Mouse (Mus musculus) CH12.LX (cell line): ENCODE results near the gene Rab11fip5. TPM values are rescaled to one million over a fixed set of nuclear protein-coding genes. Genes with fewer than 3 reads are reported as not detected.

Source experiments
- DNase-seq: peaks from one replicate; pipeline ENCODE4 v3.0.0-alpha.2; 2013; ENCODE audit errors: extremely low read depth
- H3K27ac ChIP-seq: 2 replicates; pipeline ENCODE4 v1.5.1; 2012; ENCODE audit warnings: low read depth, mild to moderate bottlenecking, control low read depth, moderate library complexity; ENCODE audit not compliant: insufficient read depth
- H3K27me3 ChIP-seq: replicated peaks from 2 replicates; pipeline ENCODE3; 2012; ENCODE audit warnings: inconsistent platforms
- H3K36me3 ChIP-seq, 2 experiments: replicated peaks in 1 of 2; 2 replicates each; pipeline versions ENCODE3 to v1.6.1; 2012; ENCODE audit warnings: inconsistent platforms in 1 of 2, low read length in 1 of 2, mild to moderate bottlenecking in 1 of 2, mixed read lengths in 1 of 2, moderate library complexity in 1 of 2; ENCODE audit not compliant: control insufficient read depth in 1 of 2, insufficient read depth in 1 of 2
- H3K4me1 ChIP-seq, 2 experiments: 2 replicates each; pipeline ENCODE4 v1.6.1; 2012; ENCODE audit warnings: inconsistent platforms in 1 of 2, moderate library complexity in 1 of 2; ENCODE audit not compliant: insufficient read depth in 2 of 2, control insufficient read depth in 1 of 2
- H3K4me2 ChIP-seq: 2 replicates; pipeline ENCODE4 v1.6.1; 2012; ENCODE audit warnings: low read depth, mild to moderate bottlenecking, control low read depth; ENCODE audit not compliant: poor library complexity, insufficient read depth, severe bottlenecking
- H3K4me3 ChIP-seq, 3 experiments: fragments of 150-350 bp in 1 of 3; sonication (generic) in 1 of 3; replicated peaks in 1 of 3; 2 replicates each; pipeline versions ENCODE3 to v1.5.1; 2011 to 2012; ENCODE audit warnings: low read depth in 2 of 3, low read length in 2 of 3, mild to moderate bottlenecking in 2 of 3, moderate library complexity in 2 of 3, control low read depth in 1 of 3, improper control_type of control experiment in 1 of 3, inconsistent platforms in 1 of 3, mixed read lengths in 1 of 3; ENCODE audit not compliant: poor library complexity in 1 of 3
- H3K79me2 ChIP-seq: replicated peaks from 2 replicates; pipeline ENCODE4 v1.6.1; 2012; ENCODE audit warnings: mild to moderate bottlenecking, moderate library complexity; ENCODE audit not compliant: control insufficient read depth, poor library complexity, insufficient read depth, severe bottlenecking; ENCODE audit errors: extremely low read depth
- H3K9ac ChIP-seq: 2 replicates; pipeline ENCODE4 v1.6.1; 2012; ENCODE audit warnings: low read depth, mild to moderate bottlenecking, control low read depth, moderate library complexity; ENCODE audit not compliant: insufficient read depth
- H3K9me3 ChIP-seq: replicated peaks from 2 replicates; pipeline ENCODE3; 2012; ENCODE audit warnings: low read length, inconsistent platforms, mixed read lengths
- BHLHE40 ChIP-seq: IDR thresholded peaks from 2 replicates; pipeline ENCODE4 v1.6.1; 2011; ENCODE audit warnings: mild to moderate bottlenecking, low read depth, low read length, improper control_type of control experiment
- CHD1 ChIP-seq: IDR thresholded peaks from 2 replicates; pipeline ENCODE4 v1.6.1; 2012; ENCODE audit warnings: low read depth, low read length, improper control_type of control experiment, inconsistent platforms
- CHD2 ChIP-seq: IDR thresholded peaks from 2 replicates; pipeline ENCODE4 v1.6.1; 2011; ENCODE audit warnings: low read length, improper control_type of control experiment
- CTCF ChIP-seq, 2 experiments: IDR thresholded peaks in 1 of 2; conservative IDR thresholded peaks in 1 of 2; 2 replicates each; pipeline ENCODE4 v1.5.1; 2011 to 2012; ENCODE audit warnings: low read depth in 2 of 2, low read length in 2 of 2, improper control_type of control experiment in 1 of 2, inconsistent platforms in 1 of 2, mild to moderate bottlenecking in 1 of 2, moderate library complexity in 1 of 2
- E2F4 ChIP-seq: IDR thresholded peaks from 2 replicates; pipeline ENCODE4 v1.6.1; 2011; ENCODE audit warnings: low read depth, low read length, improper control_type of control experiment; ENCODE audit not compliant: insufficient replicate concordance
- ELF1 ChIP-seq: IDR thresholded peaks from 2 replicates; pipeline ENCODE4 v1.6.1; 2014; ENCODE audit warnings: low read depth, mild to moderate bottlenecking, inconsistent platforms, low read length, improper control_type of control experiment
- ETS1 ChIP-seq: conservative IDR thresholded peaks from 2 replicates; pipeline ENCODE4 v1.6.1; 2012; ENCODE audit warnings: low read depth, mild to moderate bottlenecking, inconsistent platforms, low read length, improper control_type of control experiment, moderate library complexity
- HCFC1 ChIP-seq: IDR thresholded peaks from 2 replicates; pipeline ENCODE4 v1.6.1; 2012; ENCODE audit warnings: low read depth, mild to moderate bottlenecking, inconsistent platforms, low read length, improper control_type of control experiment
- IRF4 ChIP-seq: IDR thresholded peaks from 2 replicates; pipeline ENCODE4 v1.6.1; 2014; ENCODE audit warnings: low read depth, mild to moderate bottlenecking, inconsistent platforms, low read length, improper control_type of control experiment
- JUN ChIP-seq: IDR thresholded peaks from 2 replicates; pipeline ENCODE4 v1.6.1; 2011; ENCODE audit warnings: low read depth, mild to moderate bottlenecking, low read length, improper control_type of control experiment, moderate library complexity; ENCODE audit not compliant: insufficient read depth
- MAFK ChIP-seq: IDR thresholded peaks from 2 replicates; pipeline ENCODE4 v1.6.1; 2011; ENCODE audit warnings: low read length, improper control_type of control experiment; ENCODE audit not compliant: insufficient replicate concordance
- MEF2A ChIP-seq: IDR thresholded peaks from 2 replicates; pipeline ENCODE4 v1.6.1; 2014; ENCODE audit warnings: low read depth, mild to moderate bottlenecking, inconsistent platforms, low read length, improper control_type of control experiment, borderline replicate concordance
- MXI1 ChIP-seq: IDR thresholded peaks from 2 replicates; pipeline ENCODE4 v1.6.1; 2011; ENCODE audit warnings: mild to moderate bottlenecking, low read depth, low read length, improper control_type of control experiment
- MYC ChIP-seq: IDR thresholded peaks from 2 replicates; pipeline ENCODE4 v1.6.1; 2011; ENCODE audit warnings: low read depth, mild to moderate bottlenecking, improper control_type of control experiment, low read length
- PAX5 ChIP-seq: IDR thresholded peaks from 2 replicates; pipeline ENCODE4 v1.6.1; 2012; ENCODE audit warnings: low read length, inconsistent platforms, mixed read lengths
- POLR2A ChIP-seq: IDR thresholded peaks from 2 replicates; pipeline ENCODE4 v1.6.1; 2011; ENCODE audit warnings: low read depth, mild to moderate bottlenecking, improper control_type of control experiment, low read length
- POLR2AphosphoS2 ChIP-seq: IDR thresholded peaks from 2 replicates; pipeline ENCODE4 v1.6.1; 2011; ENCODE audit warnings: low read depth, low read length, improper control_type of control experiment
- RAD21 ChIP-seq: IDR thresholded peaks from 2 replicates; pipeline ENCODE4 v1.6.1; 2011; ENCODE audit warnings: low read depth, mild to moderate bottlenecking, low read length, improper control_type of control experiment, moderate library complexity
- SIN3A ChIP-seq: IDR thresholded peaks from 2 replicates; pipeline ENCODE4 v1.6.1; 2012; ENCODE audit warnings: low read length, improper control_type of control experiment, inconsistent platforms
- SMC3 ChIP-seq: IDR thresholded peaks from 2 replicates; pipeline ENCODE4 v1.6.1; 2011; ENCODE audit warnings: low read depth, low read length, improper control_type of control experiment
- TBP ChIP-seq: conservative IDR thresholded peaks from 2 replicates; pipeline ENCODE4 v1.6.1; 2011; ENCODE audit warnings: low read depth, low read length, improper control_type of control experiment
- TCF12 ChIP-seq: IDR thresholded peaks from 2 replicates; pipeline ENCODE4 v1.6.1; 2014; ENCODE audit warnings: low read depth, mild to moderate bottlenecking, inconsistent platforms, low read length, improper control_type of control experiment
- UBTF ChIP-seq: IDR thresholded peaks from 2 replicates; pipeline ENCODE4 v1.6.1; 2012; ENCODE audit warnings: low read depth, mild to moderate bottlenecking, inconsistent platforms, low read length, improper control_type of control experiment, moderate library complexity
- USF1 ChIP-seq: IDR thresholded peaks from 2 replicates; pipeline ENCODE4 v1.6.1; 2014; ENCODE audit warnings: low read depth, mild to moderate bottlenecking, inconsistent platforms, low read length, improper control_type of control experiment
- USF2 ChIP-seq: conservative IDR thresholded peaks from 2 replicates; pipeline ENCODE4 v1.6.1; 2011; ENCODE audit warnings: low read depth, low read length, improper control_type of control experiment
- ZC3H11A ChIP-seq: IDR thresholded peaks from 2 replicates; pipeline ENCODE4 v1.6.1; 2012; ENCODE audit warnings: low read depth, mild to moderate bottlenecking, inconsistent platforms, low read length, improper control_type of control experiment
- ZKSCAN1 ChIP-seq: IDR thresholded peaks from 2 replicates; pipeline ENCODE4 v1.6.1; 2012; ENCODE audit warnings: low read depth, inconsistent platforms, low read length, improper control_type of control experiment, borderline replicate concordance
- ZMIZ1 ChIP-seq: IDR thresholded peaks from 2 replicates; pipeline ENCODE4 v1.6.1; 2012; ENCODE audit warnings: low read depth, mild to moderate bottlenecking, inconsistent platforms, low read length, improper control_type of control experiment
- ZNF384 ChIP-seq: IDR thresholded peaks from 2 replicates; pipeline ENCODE4 v1.6.1; 2012; ENCODE audit warnings: low read depth, low read length, improper control_type of control experiment, inconsistent platforms
- dilution Hi-C: fragments of 300-500 bp; cut with MboI; formaldehyde crosslinking; loops from 2 replicates; pipeline ENCODE4 v1.14.3; 2020; ENCODE audit warnings: low sequenced_read_pairs; ENCODE audit not compliant: extremely low pct_unique_long_range_greater_than_20kb, extremely low pct_ligation_motif_present
- in situ Hi-C: fragments of 300-500 bp; cut with MboI; formaldehyde crosslinking; loops from 3 replicates; pipeline ENCODE4 v1.14.3; 2019; ENCODE audit warnings: low sequenced_read_pairs, low pct_ligation_motif_present, low pct_unique_long_range_greater_than_20kb, mixed read lengths
- polyA plus RNA-seq: library from polyadenylated mRNA; unstranded; fragments of >175 nt; gene quantifications from 2 replicates; pipeline ENCODE4 v1.2.1, GENCODE M21; 2012; ENCODE audit warnings: low read depth; ENCODE audit not compliant: insufficient read length
- total RNA-seq, 2 experiments: library from RNA; depleted of rRNA; stranded (reverse); fragments of 300-350 nt in 1 of 2; fragments of >200 nt in 1 of 2; gene quantifications; 2 replicates each; pipeline ENCODE4 v1.2.3; 2012 to 2014

Rab11fip5 gene
- total and polyA plus RNA-seq, 3 experiments, result 0.13 to 0.30 (median 0.17) TPM

DNA sequence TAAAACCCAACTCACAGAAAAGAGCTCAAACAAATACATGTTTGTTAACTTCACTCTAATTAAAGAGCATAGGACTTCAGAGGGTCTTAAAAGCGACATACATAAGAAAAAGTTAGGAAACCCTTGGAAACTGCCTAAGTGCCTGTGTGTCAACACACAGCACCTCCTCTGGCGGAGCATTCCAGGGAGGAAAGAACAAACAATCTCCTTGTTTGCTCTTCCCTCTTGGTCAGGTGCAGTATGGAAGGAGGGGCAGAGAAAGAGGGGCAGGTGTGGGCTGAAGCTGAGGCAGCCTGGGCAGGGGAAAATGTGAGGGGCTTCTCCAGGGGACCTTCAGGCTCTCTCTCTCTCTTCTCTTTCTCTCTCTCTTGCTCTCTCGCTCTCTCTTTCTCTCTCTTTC is 41.4 kb upstream of the Rab11fip5 start:
- Histone ChIP-seq H3K4me3 (no peak overlapping the region), H3K36me3 (no peaks in the 10 kb centered on the region), H3K4me1 (no peaks in the 10 kb centered on the region), H3K4me2 (no peak overlapping the region), H3K27me3 (peaks cover 70% of the 10 kb centered on the region), H3K27ac (no peak overlapping the region), H3K79me2 (no peaks in the 10 kb centered on the region), H3K9ac (no peak overlapping the region), H3K9me3 (no peaks in the 10 kb centered on the region)
- in situ Hi-C loops, result no loop called here
- dilution Hi-C loops, result no loop called here
- DNase-seq, result no peak
- TF ChIP-seq ZMIZ1 (no peak), ETS1 (no peak), MEF2A (no peak), E2F4 (no peak), UBTF (no peak), USF1 (no peak), HCFC1 (no peak), CHD2 (no peak), MXI1 (no peak), JUN (no peak), CHD1 (no peak), USF2 (no peak), CTCF (conservative IDR thresholded peaks at IDR 0.05 in 1 of 2, IDR thresholded peaks at IDR 0.05 in 1 of 2; ENCODE audit: low read depth in 2 of 2, low read length in 2 of 2) (no peak)

DNA sequence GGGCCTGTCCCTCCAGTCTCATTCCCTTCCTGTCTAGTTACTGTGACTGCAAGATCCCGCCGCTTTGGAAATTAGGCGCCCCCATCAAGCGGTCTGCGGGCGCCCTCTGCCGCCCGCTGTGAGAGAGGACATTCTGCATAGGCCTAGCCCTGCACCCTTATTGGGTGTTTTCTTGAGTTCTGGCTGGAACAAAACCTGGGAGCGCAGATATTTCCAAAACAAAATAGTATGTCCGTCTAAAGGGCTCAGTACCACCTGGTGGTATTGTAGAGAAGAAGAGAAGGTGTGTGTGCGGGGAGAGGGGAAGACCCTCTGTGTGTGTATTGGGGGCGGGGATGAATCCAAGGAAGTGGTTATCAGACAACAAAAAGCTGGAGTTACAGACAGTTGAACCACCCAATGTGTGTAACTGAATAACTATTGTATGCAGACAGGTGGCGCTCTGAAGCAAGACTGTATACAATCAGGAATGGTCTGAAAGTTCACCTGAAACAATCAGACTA is 36.4 kb upstream of the Rab11fip5 start:
- in situ Hi-C loops, result loop anchor here (5.0 kb wide), 1 partner anchor 249 kb away; no protein-coding TSS in a partner anchor
- peak; percentile 51 for DNase-seq
- dilution Hi-C loops, result no loop called here

More for the DNA sequence above, 36.4 kb upstream of the Rab11fip5 start:
- Histone ChIP-seq H3K27ac (no peak overlapping the region), H3K4me1 (0 out of 4 replicates have a peak, but pooled peaks cover 0 to 2% of the 10 kb centered on the region in 2 experiments), H3K9ac (no peak overlapping the region), H3K4me2 (no peak overlapping the region), H3K36me3 (no peaks in the 10 kb centered on the region), H3K9me3 (no peaks in the 10 kb centered on the region), H3K27me3 (peaks cover 81% of the 10 kb centered on the region), H3K4me3 (no peak overlapping the region), H3K79me2 (no peaks in the 10 kb centered on the region)
- no peak for TF ChIP-seq MAFK
- peak; percentile 83 for TF ChIP-seq RAD21
- TF ChIP-seq ZNF384, result no peak
- no peak for TF ChIP-seq ZKSCAN1
- peak; percentile 42; the same call in 1 of the 2 replicates for TF ChIP-seq ELF1
- peak; percentile 34 for TF ChIP-seq HCFC1
- no peak for TF ChIP-seq MYC
- TF ChIP-seq POLR2A, result no peak
- no peak for TF ChIP-seq POLR2AphosphoS2
- 0 out of 2 replicates have a peak, but pooled peaks have one; percentile 27 for TF ChIP-seq E2F4
- TF ChIP-seq IRF4, result peak; percentile 39; the same call in 1 of the 2 replicates
- TF ChIP-seq TBP, result no peak
- no peak for TF ChIP-seq JUN
- no peak for TF ChIP-seq BHLHE40
- no peak for TF ChIP-seq ZC3H11A
- TF ChIP-seq PAX5, result no peak
- TF ChIP-seq CTCF (conservative IDR thresholded peaks at IDR 0.05 in 1 of 2, IDR thresholded peaks at IDR 0.05 in 1 of 2; ENCODE audit: low read depth in 2 of 2, low read length in 2 of 2), result peak in 1 of 2 experiments; percentile 86; a peak in 2 of 4 replicates
- no peak for TF ChIP-seq MEF2A
- TF ChIP-seq ZMIZ1, result no peak
- TF ChIP-seq SMC3, result peak; percentile 59
- TF ChIP-seq TCF12, result no peak
- 0 out of 2 replicates have a peak, but pooled peaks have one; percentile 25 for TF ChIP-seq CHD2
- TF ChIP-seq CHD1, result no peak
- TF ChIP-seq SIN3A, result peak; percentile 22; the same call in 1 of the 2 replicates
